In the genomic region with DNA sequence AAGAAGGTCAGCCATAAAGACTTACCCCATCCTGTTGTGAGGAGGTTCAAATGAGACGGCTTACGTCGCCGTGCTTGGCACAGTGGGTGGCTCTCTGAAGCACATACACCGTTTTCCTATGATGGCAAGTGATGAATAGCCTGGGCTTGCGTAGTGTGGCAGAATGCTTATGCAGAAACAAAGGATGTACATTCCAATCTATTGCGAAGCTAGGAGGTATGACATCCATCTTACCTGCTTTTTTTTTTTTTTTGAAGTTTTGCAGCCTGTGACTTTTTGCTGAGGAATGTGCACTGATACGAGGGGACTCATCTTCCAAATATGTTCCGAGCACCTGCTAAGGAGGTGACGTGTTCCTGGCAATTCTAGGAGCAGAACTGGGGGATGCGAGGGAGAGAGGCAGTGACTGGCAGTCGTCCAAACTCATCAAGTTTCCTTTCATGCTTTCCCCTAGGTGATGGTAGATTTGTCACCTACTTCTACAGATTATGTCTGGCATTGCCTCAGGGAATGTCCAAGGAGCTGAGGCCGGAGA, we compare ENCODE assay signal across 15 mouse cellular contexts.
DNase-seq lines count a peak whose midpoint lies in the region; ATAC-seq and TF ChIP-seq lines count a peak whose summit lies in the region.
"Had no signal": no experiment of that assay in that cellular context is flagged by ENCODE, and none has a peak within 500 bp of the region (broad histone marks: within the 10 kb centered on the region; RNA-seq: fewer than 3 reads in every experiment).

No protein-coding gene starts in this region.

- DNase-seq in urinary bladder, postnatal 25 days (ENCODE audit: low spot score): peak; percentile 42
- DNase-seq in urinary bladder, postnatal 14 days (ENCODE audit: low spot score): no peak
- DNase-seq in stomach, postnatal 0 days (ENCODE audit: low spot score): no peak
- DNase-seq in kidney, postnatal 4 days: no peak
- DNase-seq: adrenal gland, adult 8-10 months; gastrocnemius, postnatal 14 days; heart, postnatal 36 days; liver, embryonic 13.5 days had no signal

- H3K27me3 ChIP-seq in hindbrain, embryonic 15.5 days: no peaks in the 10 kb centered on the region
- no peaks in the 10 kb centered on the region for H3K27me3 ChIP-seq in hindbrain, embryonic 13.5 days
- no peaks in the 10 kb centered on the region for H3K27me3 ChIP-seq in forebrain, embryonic 12.5 days
- no peaks in the 10 kb centered on the region for H3K27me3 ChIP-seq in stomach, postnatal 0 days (ENCODE audit: control insufficient read depth, insufficient read depth, low read length)

- peak; percentile 82 for TF ChIP-seq EP300 in stomach, postnatal 0 days (optimal IDR thresholded peaks at IDR 0.05)

- TF ChIP-seq CTCF in stomach, postnatal 0 days (IDR thresholded peaks at IDR 0.05; ENCODE audit: low read depth): no peak

- H3K9ac ChIP-seq in hindbrain, embryonic 15.5 days: no peak overlapping the region
- H3K9ac ChIP-seq in hindbrain, embryonic 13.5 days: no peak overlapping the region
- no peak overlapping the region for H3K9ac ChIP-seq in forebrain, embryonic 12.5 days
- H3K9ac ChIP-seq in stomach, postnatal 0 days (ENCODE audit: low read length): no peak overlapping the region
- H3K9ac ChIP-seq: liver, embryonic 13.5 days; neural tube, embryonic 12.5 days had no signal

- 42% methylated on average over 13 of the region's 13 CpGs for WGBS in hindbrain, embryonic 15.5 days
- WGBS in hindbrain, embryonic 13.5 days: 56% methylated on average over 13 of the region's 13 CpGs
- 54% methylated on average over 13 of the region's 13 CpGs for WGBS in forebrain, embryonic 12.5 days
- WGBS in stomach, postnatal 0 days: 39% methylated on average over 13 of the region's 13 CpGs

- no peaks in the 10 kb centered on the region for H3K36me3 ChIP-seq in hindbrain, embryonic 15.5 days
- no peaks in the 10 kb centered on the region for H3K36me3 ChIP-seq in hindbrain, embryonic 13.5 days
- H3K36me3 ChIP-seq in forebrain, embryonic 12.5 days (replicated peaks): no peaks in the 10 kb centered on the region
- no peaks in the 10 kb centered on the region for H3K36me3 ChIP-seq in stomach, postnatal 0 days (ENCODE audit: control insufficient read depth, insufficient read depth, low read length)
- H3K36me3 ChIP-seq: liver, embryonic 13.5 days; neural tube, embryonic 12.5 days had no signal

- H3K4me2 ChIP-seq in hindbrain, embryonic 15.5 days: no peak overlapping the region
- no peak overlapping the region for H3K4me2 ChIP-seq in hindbrain, embryonic 13.5 days
- no peak overlapping the region for H3K4me2 ChIP-seq in forebrain, embryonic 12.5 days
- H3K4me2 ChIP-seq in stomach, postnatal 0 days (replicated peaks; ENCODE audit: low read depth): no peak overlapping the region
- H3K4me2 ChIP-seq: liver, embryonic 13.5 days; midbrain, embryonic 11.5 days; neural tube, embryonic 12.5 days had no signal

- no peak overlapping the region for H3K4me3 ChIP-seq in hindbrain, embryonic 15.5 days
- H3K4me3 ChIP-seq in hindbrain, embryonic 13.5 days: no peak overlapping the region
- no peak overlapping the region for H3K4me3 ChIP-seq in forebrain, embryonic 12.5 days (replicated peaks)
- H3K4me3 ChIP-seq in stomach, postnatal 0 days (ENCODE audit: low read depth, low read length): no peak overlapping the region
- H3K4me3 ChIP-seq: left cerebral cortex, adult 2 months; liver, embryonic 13.5 days; neural tube, embryonic 12.5 days had no signal

- H3K27ac ChIP-seq in hindbrain, embryonic 15.5 days (replicated peaks): peak overlapping the region; percentile 21; the same call in 1 of the 2 replicates
- no peak overlapping the region; the same call in 1 of the 2 replicates for H3K27ac ChIP-seq in hindbrain, embryonic 13.5 days
- H3K27ac ChIP-seq in forebrain, embryonic 12.5 days: 0 out of 2 replicates have a peak overlapping the region, but pooled peaks have one; percentile 43
- H3K27ac ChIP-seq in stomach, postnatal 0 days (replicated peaks): peak overlapping the region; percentile 84
- H3K27ac ChIP-seq: left cerebral cortex, adult 2 months; liver, embryonic 13.5 days; neural tube, embryonic 12.5 days had no signal

- peaks cover 39% of the 10 kb centered on the region for H3K4me1 ChIP-seq in hindbrain, embryonic 15.5 days (replicated peaks)
- H3K4me1 ChIP-seq in hindbrain, embryonic 13.5 days (replicated peaks): peaks cover 47% of the 10 kb centered on the region
- H3K4me1 ChIP-seq in forebrain, embryonic 12.5 days: peaks cover 22% of the 10 kb centered on the region; the same call in 1 of the 2 replicates
- peaks cover 13% of the 10 kb centered on the region for H3K4me1 ChIP-seq in stomach, postnatal 0 days (replicated peaks; ENCODE audit: control insufficient read depth, insufficient read depth)

- H3K9me3 ChIP-seq in hindbrain, embryonic 15.5 days: no peaks in the 10 kb centered on the region
- H3K9me3 ChIP-seq in hindbrain, embryonic 13.5 days: no peaks in the 10 kb centered on the region
- H3K9me3 ChIP-seq in forebrain, embryonic 12.5 days: no peaks in the 10 kb centered on the region
- H3K9me3 ChIP-seq in stomach, postnatal 0 days (ENCODE audit: control insufficient read depth, low read length): no peaks in the 10 kb centered on the region
- H3K9me3 ChIP-seq: liver, embryonic 13.5 days; neural tube, embryonic 12.5 days had no signal

- 0 out of 2 replicates have a peak, but pooled peaks have one; percentile 27 for ATAC-seq in hindbrain, embryonic 15.5 days (ENCODE audit: low FRiP score, low read depth)
- ATAC-seq in hindbrain, embryonic 13.5 days (ENCODE audit: low FRiP score): no peak
- ATAC-seq in forebrain, embryonic 12.5 days (ENCODE audit: low FRiP score): no peak
- peak; percentile 2; the same call in 1 of the 2 replicates for ATAC-seq in stomach, postnatal 0 days (ENCODE audit: low FRiP score, low TSS enrichment)
- ATAC-seq in activated CD4-positive, CD25-positive, alpha-beta regulatory T cell, adult 4 months: no peak

Comparison
In these comparisons a context has a peak if more than half of its experiments do, and no peak if none do; other contexts are left out.
1. ATAC-seq: peak in hindbrain, embryonic 15.5 days (single experiment) and stomach, postnatal 0 days (single experiment); none in hindbrain, embryonic 13.5 days (single experiment), forebrain, embryonic 12.5 days (single experiment) and activated CD4-positive, CD25-positive, alpha-beta regulatory T cell, adult 4 months (single experiment).